Mouse (Mus musculus) frontal cortex, postnatal 36 days (tissue): ENCODE measurements around the gene Olfr1228.

Experiments
- DNase-seq, 2 experiments: peaks; one replicate each; pipeline ENCODE4 v3.0.0; 2022; ENCODE audit warnings: low spot score in 2 of 2

Olfr1228 gene

DNA sequence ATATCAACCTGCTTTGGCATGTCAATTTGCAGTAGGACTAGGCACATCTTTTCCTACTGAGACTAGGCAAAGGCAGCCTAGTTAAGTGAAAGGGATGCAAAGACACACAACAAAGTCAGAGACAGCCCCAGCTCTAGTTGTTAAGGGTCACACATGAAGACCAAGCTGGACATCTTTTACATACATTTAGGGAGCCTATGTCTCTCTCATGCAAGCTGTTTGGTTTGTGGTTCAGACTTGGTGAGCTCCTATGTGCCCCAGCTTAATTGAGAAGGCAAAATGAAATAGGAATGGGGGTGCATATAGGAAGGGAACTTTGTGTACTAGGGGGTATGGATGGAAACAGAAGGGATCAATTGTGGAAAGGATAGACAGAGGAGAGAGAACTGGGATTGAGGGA, at the start of gene Olfr1228:
TSS of gene Olfr1228 (minus strand) at position 101 of the 400 bp plus-strand sequence.
- DNase-seq: no peak

DNA sequence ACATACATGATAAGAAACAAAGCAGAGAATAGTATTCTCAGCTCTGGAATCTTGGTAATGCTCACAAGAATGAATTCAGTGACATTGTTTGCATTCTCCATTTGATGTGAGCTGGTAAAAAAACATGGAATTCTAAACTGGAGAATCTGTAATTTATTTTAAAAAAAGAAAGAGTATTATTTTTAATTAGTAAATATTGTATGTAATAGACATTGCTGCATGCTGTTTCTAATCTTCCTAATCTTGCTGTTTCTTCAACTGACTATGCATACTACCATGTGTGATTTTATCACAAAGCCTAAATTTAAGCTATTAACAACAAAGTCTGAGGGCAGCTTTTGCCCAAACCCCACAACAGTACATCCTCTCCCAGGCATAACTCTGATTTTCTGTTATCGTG, 43.3 kb upstream of the Olfr1228 start, which contains the start of gene Olfr1230:
TSS of gene Olfr1230 (minus strand) at position 101 of the 400 bp plus-strand sequence.
- no peak for DNase-seq

DNA sequence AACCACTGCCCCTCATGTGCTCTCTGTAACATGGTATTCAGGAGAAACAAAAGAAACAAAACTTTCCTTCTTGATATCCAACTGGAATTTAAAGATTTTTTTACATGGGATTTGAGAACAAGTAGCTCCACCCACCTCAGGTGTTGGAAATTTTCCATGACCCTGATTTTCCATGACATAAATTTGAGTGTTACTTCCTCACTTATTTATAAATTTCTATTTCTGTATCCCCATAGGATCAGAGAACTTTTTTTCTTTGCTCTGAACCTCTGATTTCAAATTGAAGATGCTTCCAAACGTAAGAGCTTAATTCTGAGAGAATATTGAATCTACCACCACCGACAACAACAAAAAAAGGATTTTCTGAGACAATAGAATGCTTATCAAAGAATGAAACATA, 34.1 kb upstream of the Olfr1228 start, which contains the start of gene Olfr1229:
TSS of gene Olfr1229 (minus strand) at position 101 of the 400 bp plus-strand sequence.
- DNase-seq: no peak

DNA sequence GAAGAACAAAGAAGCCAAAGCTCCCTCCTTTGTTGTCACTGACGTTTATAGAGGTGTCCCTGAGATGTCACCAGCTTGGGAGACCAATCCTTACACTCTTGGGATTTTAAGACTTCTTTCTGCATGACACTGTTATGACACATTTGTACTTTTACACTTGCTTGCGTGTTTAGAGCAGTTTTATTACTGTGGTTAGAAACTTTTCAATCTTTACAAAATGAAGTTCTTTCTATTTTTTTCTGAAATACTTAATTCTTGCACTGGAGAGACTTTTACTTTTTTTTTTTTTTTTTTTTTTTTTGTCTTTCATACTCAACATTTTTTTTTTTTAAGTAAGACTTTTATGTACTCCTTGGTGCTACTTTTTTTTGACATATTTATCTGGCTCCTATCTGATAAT, 53.9 kb downstream of the Olfr1228 start, which contains the start of gene Olfr1226:
TSS of gene Olfr1226 (minus strand) at position 101 of the 400 bp plus-strand sequence.
- no peak for DNase-seq
